Mouse (Mus musculus) myocyte (in vitro differentiated cells): ENCODE measurements around the gene Art3.

Source experiments
- MYOD1 ChIP-seq, 3 experiments: IDR thresholded peaks; one replicate each; pipeline ENCODE4 v1.6.1; 2011; ENCODE audit warnings: control low read depth in 2 of 3, low read depth in 2 of 3, mild to moderate bottlenecking in 2 of 3, moderate library complexity in 1 of 3; ENCODE audit not compliant: insufficient read length in 2 of 3, control insufficient read depth in 1 of 3
- SRF ChIP-seq: IDR thresholded peaks from one replicate; pipeline ENCODE4 v1.6.1; 2011; ENCODE audit warnings: low read depth; ENCODE audit not compliant: control insufficient read depth, insufficient read length

- no peak for TF ChIP-seq MYOD1 (IDR thresholded peaks at IDR 0.05; ENCODE audit: control insufficient read depth in 1 of 3, insufficient read length in 2 of 3, low read depth in 2 of 3)
- no peak for TF ChIP-seq SRF
Measured at GRCm38 (mm10) chr5:92395764-92396163, 64.1 kb downstream of the Art3 start.
